Mouse (Mus musculus) heart, postnatal 0 days (tissue): Measurements from ENCODE around the gene Gm21969. TPM values are rescaled to one million over a fixed set of nuclear protein-coding genes. Genes with fewer than 3 reads are reported as not detected.
A peak's percentile ranks its signal among the peaks of the same experiment; 100 is the strongest.

ENCODE experiments used
- ATAC-seq: fragments of 200-750 bp; cut with Nextera tagmentation; 2 replicates; pipeline ENCODE4 v1.8.0; 2017; ENCODE audit warnings: low read depth, moderate number of reproducible peaks, moderate library complexity; ENCODE audit not compliant: insufficient read depth
- DNase-seq: peaks from one replicate; pipeline ENCODE4 v3.0.0-alpha.2; 2016; ENCODE audit warnings: low spot score
- H3K27ac ChIP-seq: fragments of 300-500 bp; sonication (generic); 2 replicates; pipeline ENCODE4 v1.5.1; 2014; ENCODE audit warnings: low read depth, mild to moderate bottlenecking
- H3K27me3 ChIP-seq: fragments of 300-500 bp; sonication (generic); 2 replicates; pipeline ENCODE4 v1.6.1; 2014; ENCODE audit warnings: low read length, mixed read lengths; ENCODE audit not compliant: control insufficient read depth, insufficient read depth
- H3K36me3 ChIP-seq: fragments of 300-500 bp; sonication (generic); replicated peaks from 2 replicates; pipeline ENCODE4 v1.6.1; 2014; ENCODE audit warnings: low read length, mixed read lengths; ENCODE audit not compliant: control insufficient read depth, insufficient read depth
- H3K4me1 ChIP-seq: fragments of 300-500 bp; sonication (generic); 2 replicates; pipeline ENCODE4 v1.6.1; 2014; ENCODE audit warnings: antibody characterized with exemption; ENCODE audit not compliant: control insufficient read depth, insufficient read depth
- H3K4me2 ChIP-seq: fragments of 300-500 bp; sonication (generic); 2 replicates; pipeline ENCODE4 v1.6.1; 2014; ENCODE audit warnings: low read depth, mild to moderate bottlenecking, low read length, moderate library complexity
- H3K4me3 ChIP-seq: fragments of 300-500 bp; sonication (generic); 2 replicates; pipeline ENCODE4 v1.5.1; 2014; ENCODE audit warnings: low read depth, low read length
- H3K9ac ChIP-seq: fragments of 300-500 bp; sonication (generic); replicated peaks from 2 replicates; pipeline ENCODE4 v1.6.1; 2014; ENCODE audit warnings: low read depth, low read length, mixed read lengths
- H3K9me3 ChIP-seq: fragments of 300-500 bp; sonication (generic); replicated peaks from 2 replicates; pipeline ENCODE4 v1.6.1; 2016; ENCODE audit warnings: low read length; ENCODE audit not compliant: control insufficient read depth
- CTCF ChIP-seq: IDR thresholded peaks from 2 replicates; pipeline ENCODE4 v1.5.1; 2016; ENCODE audit warnings: antibody characterized with exemption, control low read depth, low read depth
- EP300 ChIP-seq: IDR thresholded peaks from 2 replicates; pipeline ENCODE4 v1.6.1; 2016; ENCODE audit warnings: antibody characterized with exemption, low read depth
- WGBS: fragments of 180-500 bp; shearing (Covaris S2); extraction: QIAGEN DNeasy Blood & Tissue Kit; methylation state at CpG from one replicate; pipeline ENCODE4 v1.1.7; 2014; 5-methylcytosine and 5-hydroxymethylcytosine counted together
- polyA plus RNA-seq: library from polyadenylated mRNA; unstranded; fragments of >200 nt; fragmentation: Nextera tagmentation; extraction: Ambion mirVana; gene quantifications from 2 replicates; pipeline ENCODE4 v1.2.1, GENCODE M21; 2015
- total RNA-seq: library from RNA; depleted of rRNA; stranded (reverse); fragments of >200 nt; gene quantifications from 2 replicates; pipeline ENCODE4 v1.2.3, GENCODE M21; 2014; ENCODE audit warnings: low replicate concordance

Gm21969 gene
- total and polyA plus RNA-seq, 2 experiments from 2014 or later = not detected

- 28% methylated on average over 7 of the region's 7 CpGs for WGBS
- no peak for ATAC-seq
- no peaks in the 10 kb centered on the region for H3K27me3 ChIP-seq
Measured at GRCm38 (mm10) chr4:139636373-139636772, 33.4 kb downstream of the Gm21969 start.

DNA sequence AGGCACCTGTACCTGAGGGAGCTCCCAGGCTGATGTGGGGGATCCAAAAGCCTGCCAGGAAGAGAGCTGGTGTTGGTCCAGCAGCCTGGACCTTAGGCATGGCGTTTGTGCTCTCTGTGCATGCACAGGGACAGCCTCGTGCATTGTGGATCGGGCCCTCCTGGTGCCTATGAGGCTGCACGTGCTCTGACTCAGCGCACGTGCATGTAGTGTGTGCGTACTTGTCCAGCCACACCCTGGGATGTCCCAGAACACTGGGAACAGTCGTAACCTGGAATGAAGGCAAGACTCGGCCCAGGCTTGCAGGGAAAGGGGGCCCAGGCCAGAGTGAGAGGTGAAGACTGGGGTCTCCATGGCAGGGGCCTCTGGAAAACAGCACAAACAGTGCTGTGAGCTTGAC lies 34.9 kb downstream of the Gm21969 start:
- no peak overlapping the region for H3K27ac ChIP-seq
- ATAC-seq (no peak), DNase-seq (no peak)
- H3K4me2 ChIP-seq = no peak overlapping the region
- TF ChIP-seq EP300 = no peak
- TF ChIP-seq CTCF = no peak
- no peaks in the 10 kb centered on the region for H3K36me3 ChIP-seq
- 0 out of 2 replicates have a peak, but pooled peaks cover 5% of the 10 kb centered on the region for H3K27me3 ChIP-seq
- H3K9me3 ChIP-seq = no peaks in the 10 kb centered on the region
- no peak overlapping the region for H3K4me3 ChIP-seq
- 89% methylated on average over 9 of the region's 9 CpGs for WGBS
- H3K4me1 ChIP-seq = no peaks in the 10 kb centered on the region
- H3K9ac ChIP-seq = no peak overlapping the region

More at GRCm38 (mm10) chr4:139636373-139636772, 33.4 kb downstream of the Gm21969 start:
- no peaks in the 10 kb centered on the region for H3K9me3 ChIP-seq
- no peaks in the 10 kb centered on the region for H3K4me1 ChIP-seq
- peak; percentile 38 for DNase-seq
- no peak overlapping the region for H3K4me2 ChIP-seq
- peak; percentile 96 for TF ChIP-seq CTCF
- no peak for TF ChIP-seq EP300
- H3K27ac ChIP-seq = no peak overlapping the region
- H3K4me3 ChIP-seq = no peak overlapping the region
- no peaks in the 10 kb centered on the region for H3K36me3 ChIP-seq
- no peak overlapping the region for H3K9ac ChIP-seq

GRCm38 (mm10) chr4:139638356-139638755 lies 35.4 kb downstream of the Gm21969 start:
- Histone ChIP-seq H3K9me3 (no peaks in the 10 kb centered on the region), H3K9ac (no peak overlapping the region), H3K4me1 (no peaks in the 10 kb centered on the region), H3K4me2 (no peak overlapping the region), H3K36me3 (no peaks in the 10 kb centered on the region), H3K27me3 (0 out of 2 replicates have a peak, but pooled peaks cover 7% of the 10 kb centered on the region), H3K4me3 (no peak overlapping the region), H3K27ac (no peak overlapping the region)
- DNase-seq (no peak), ATAC-seq (no peak)
- 94% methylated on average over 16 of the region's 16 CpGs for WGBS
- TF ChIP-seq EP300 = no peak
- no peak for TF ChIP-seq CTCF

DNA sequence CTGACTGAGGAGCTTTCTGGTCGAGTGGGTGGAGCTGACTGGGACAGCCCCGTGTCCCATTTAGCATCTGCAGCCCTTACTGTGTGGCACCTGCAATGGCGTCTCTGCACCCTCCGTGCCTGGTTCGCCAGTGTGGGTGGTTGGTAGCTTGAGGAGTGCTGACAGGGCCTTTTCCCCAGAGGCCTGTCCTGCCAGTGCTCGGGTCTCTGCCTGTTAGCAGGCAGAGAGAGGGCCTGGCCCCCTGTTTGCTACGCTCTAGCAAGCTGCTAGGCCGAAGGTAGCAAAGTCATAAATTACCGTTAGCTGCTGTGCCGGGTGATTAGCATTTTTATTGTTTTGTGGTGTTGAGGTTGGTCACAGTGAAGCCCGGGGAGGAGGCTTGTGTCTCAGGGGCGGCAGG lies 36.8 kb downstream of the Gm21969 start:
- H3K9ac ChIP-seq = no peak overlapping the region
- WGBS = 70% methylated on average over 12 of the region's 12 CpGs
- no peak overlapping the region for H3K4me2 ChIP-seq
- ATAC-seq (no peak), DNase-seq (no peak)
- H3K27ac ChIP-seq = no peak overlapping the region
- no peaks in the 10 kb centered on the region for H3K9me3 ChIP-seq
- 0 out of 2 replicates have a peak, but pooled peaks cover 7% of the 10 kb centered on the region for H3K27me3 ChIP-seq
- H3K36me3 ChIP-seq = peaks cover 1% of the 10 kb centered on the region; the same call in 1 of the 2 replicates
- H3K4me3 ChIP-seq = no peak overlapping the region
- no peaks in the 10 kb centered on the region for H3K4me1 ChIP-seq
- no peak for TF ChIP-seq CTCF
- TF ChIP-seq EP300 = no peak

GRCm38 (mm10) chr4:139640333-139640732 lies 37.3 kb downstream of the Gm21969 start:
- TF ChIP-seq EP300 (no peak), CTCF (no peak)
- no peak overlapping the region for H3K4me2 ChIP-seq
- no peaks in the 10 kb centered on the region for H3K4me1 ChIP-seq
- ATAC-seq (no peak), DNase-seq (no peak)
- no peaks in the 10 kb centered on the region for H3K9me3 ChIP-seq
- no peak overlapping the region for H3K27ac ChIP-seq
- H3K4me3 ChIP-seq = no peak overlapping the region
- H3K36me3 ChIP-seq = peaks cover 6% of the 10 kb centered on the region; the same call in 1 of the 2 replicates
- H3K9ac ChIP-seq = no peak overlapping the region
- 82% methylated on average over 11 of the region's 12 CpGs for WGBS
- H3K27me3 ChIP-seq = 0 out of 2 replicates have a peak, but pooled peaks cover 7% of the 10 kb centered on the region

DNA sequence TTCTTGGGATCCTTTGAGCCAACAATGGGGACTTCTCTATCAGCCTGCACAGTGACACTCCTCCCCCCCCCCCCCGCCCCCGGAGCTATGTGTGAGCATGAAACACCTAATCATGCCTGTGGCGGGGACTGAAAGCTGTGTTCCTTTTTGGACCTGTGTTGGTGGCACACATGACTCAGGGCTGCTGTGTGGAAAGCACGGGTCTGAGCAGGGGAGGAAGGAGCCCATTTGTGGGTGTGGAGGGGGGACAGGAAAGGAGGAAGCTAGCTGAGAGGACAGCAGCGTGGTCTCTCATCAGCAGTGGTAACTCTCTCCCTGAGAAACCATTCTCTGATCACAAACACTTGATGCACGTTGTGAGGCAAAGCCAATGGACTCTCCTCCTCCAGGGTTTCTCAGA lies 37.8 kb downstream of the Gm21969 start:
- Histone ChIP-seq H3K36me3 (peaks cover 6% of the 10 kb centered on the region; the same call in 1 of the 2 replicates), H3K27me3 (0 out of 2 replicates have a peak, but pooled peaks cover 7% of the 10 kb centered on the region), H3K4me3 (no peak overlapping the region), H3K9me3 (no peaks in the 10 kb centered on the region), H3K27ac (no peak overlapping the region), H3K4me1 (no peaks in the 10 kb centered on the region), H3K9ac (no peak overlapping the region), H3K4me2 (no peak overlapping the region)
- no peak for TF ChIP-seq CTCF
- TF ChIP-seq EP300 = no peak
- ATAC-seq = no peak
- DNase-seq = no peak
- WGBS = 55% methylated on average over 6 of the region's 6 CpGs
